Mouse (Mus musculus) G1E (cell line): ENCODE measurements around the gene Atrn.

Experiments
- CTCF ChIP-seq: IDR thresholded peaks from 2 replicates; pipeline ENCODE4 v1.5.1; 2012; ENCODE audit warnings: low read depth, low read length, inconsistent platforms, mixed read lengths
- TAL1 ChIP-seq: conservative IDR thresholded peaks from 2 replicates; pipeline ENCODE4 v1.6.1; 2012; ENCODE audit warnings: low read depth, low read length, inconsistent platforms, mixed read lengths

GRCm38 (mm10) chr2:130950548-130950947 is 44.3 kb downstream of the Atrn start:
- TF ChIP-seq TAL1, result no peak
- TF ChIP-seq CTCF, result peak; percentile 81; the same call in 1 of the 2 replicates
